Mouse (Mus musculus) neural tube, embryonic 14.5 days (tissue): Measurements from ENCODE around the gene Dgkb. TPM values are rescaled to one million over a fixed set of nuclear protein-coding genes. Genes with fewer than 3 reads are reported as not detected.

Source experiments
- ATAC-seq: fragments of 200-750 bp; cut with Nextera tagmentation; 2 replicates; pipeline ENCODE4 v1.8.0; 2017; ENCODE audit warnings: low read depth, mild to moderate bottlenecking, moderate TSS enrichment, moderate library complexity
- H3K27ac ChIP-seq: fragments of 300-500 bp; sonication (generic); 2 replicates; pipeline ENCODE4 v1.5.1; 2014; ENCODE audit warnings: low read depth, mild to moderate bottlenecking, control low read depth, low read length, moderate library complexity, mixed read lengths
- H3K27me3 ChIP-seq: fragments of 300-500 bp; sonication (generic); 2 replicates; pipeline ENCODE4 v1.6.1; 2014; ENCODE audit warnings: low read length; ENCODE audit not compliant: control insufficient read depth, insufficient read depth
- H3K36me3 ChIP-seq: fragments of 300-500 bp; sonication (generic); 2 replicates; pipeline ENCODE4 v1.6.1; 2014; ENCODE audit warnings: low read length, mixed read lengths; ENCODE audit not compliant: control insufficient read depth, insufficient read depth
- H3K4me1 ChIP-seq: fragments of 300-500 bp; sonication (generic); 2 replicates; pipeline ENCODE4 v1.6.1; 2014; ENCODE audit warnings: low read length; ENCODE audit not compliant: control insufficient read depth, insufficient read depth
- H3K4me2 ChIP-seq: fragments of 300-500 bp; sonication (generic); 2 replicates; pipeline ENCODE4 v1.6.1; 2014; ENCODE audit warnings: mild to moderate bottlenecking, low read depth, low read length, control low read depth
- H3K4me3 ChIP-seq: fragments of 300-500 bp; sonication (generic); 2 replicates; pipeline ENCODE4 v1.5.1; 2014; ENCODE audit warnings: low read depth, low read length, control low read depth, mixed read lengths
- H3K9ac ChIP-seq: fragments of 300-500 bp; sonication (generic); replicated peaks from 2 replicates; pipeline ENCODE4 v1.6.1; 2014; ENCODE audit warnings: low read depth, mild to moderate bottlenecking, control low read depth, low read length, mixed read lengths
- H3K9me3 ChIP-seq: fragments of 300-500 bp; sonication (generic); 2 replicates; pipeline ENCODE4 v1.6.1; 2016; ENCODE audit warnings: low read length; ENCODE audit not compliant: control insufficient read depth
- WGBS: fragments of 180-500 bp; shearing (Covaris S2); extraction: QIAGEN DNeasy Blood & Tissue Kit; methylation state at CpG from one replicate; pipeline ENCODE4 v1.1.7; 2014; 5-methylcytosine and 5-hydroxymethylcytosine counted together
- polyA plus RNA-seq: library from polyadenylated mRNA; unstranded; fragments of >200 nt; fragmentation: Nextera tagmentation; extraction: Ambion mirVana; gene quantifications from 2 replicates; pipeline ENCODE4 v1.2.1, GENCODE M21; 2014

Gene Dgkb
- polyA plus RNA-seq, 1 experiment from 2014 or later, result 10.1 TPM

GRCm38 (mm10) chr12:38436131-38436436, 618.6 kb downstream of the Dgkb start:
- Histone ChIP-seq H3K36me3 (no peaks in the 10 kb centered on the region), H3K9ac (no peak overlapping the region), H3K4me2 (no peak overlapping the region), H3K4me3 (no peak overlapping the region), H3K9me3 (no peaks in the 10 kb centered on the region), H3K4me1 (no peaks in the 10 kb centered on the region), H3K27me3 (no peaks in the 10 kb centered on the region), H3K27ac (no peak overlapping the region)
- WGBS, result 37% methylated on average over 1 of the region's 1 CpGs
- ATAC-seq, result 0 out of 2 replicates have a peak, but pooled peaks have one; percentile 41

DNA sequence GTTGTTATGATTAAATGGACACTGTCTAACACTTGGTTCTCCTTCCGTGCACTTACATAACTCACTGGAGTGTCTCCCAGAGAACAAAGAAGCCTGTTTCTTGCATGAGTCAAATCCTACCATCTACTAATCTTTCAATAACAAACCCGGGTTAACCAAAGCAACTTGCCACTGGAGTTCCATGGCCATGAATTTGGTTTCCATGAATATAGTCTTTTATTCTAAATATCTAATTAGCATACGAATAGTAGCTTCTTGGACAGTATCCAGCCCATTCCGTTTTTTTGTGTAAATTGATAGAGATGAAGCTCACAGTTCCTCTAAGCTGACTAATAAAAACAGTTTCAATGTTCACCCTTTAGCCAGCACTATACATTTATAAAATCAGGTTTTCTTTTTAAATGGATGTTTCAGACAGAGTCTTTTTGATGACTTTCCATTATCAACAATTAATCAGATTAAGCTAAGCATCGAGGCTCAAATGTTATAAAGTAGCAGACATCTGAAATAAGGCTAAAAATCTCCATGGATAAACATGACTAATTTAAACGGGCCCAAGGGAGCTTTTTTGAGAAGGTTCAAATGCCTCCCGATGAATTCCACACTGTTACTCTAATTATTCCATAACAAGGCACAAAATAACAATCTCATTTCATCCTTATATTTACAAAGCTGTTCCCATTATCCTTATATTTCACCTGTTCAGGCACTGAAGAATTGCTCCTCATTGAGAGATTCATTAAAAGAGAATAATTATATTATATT, 633.0 kb downstream of the Dgkb start:
- Histone ChIP-seq H3K9ac (no peak overlapping the region), H3K27ac (no peak overlapping the region), H3K4me2 (no peak overlapping the region), H3K4me3 (no peak overlapping the region), H3K4me1 (no peaks in the 10 kb centered on the region), H3K9me3 (no peaks in the 10 kb centered on the region), H3K36me3 (no peaks in the 10 kb centered on the region), H3K27me3 (no peaks in the 10 kb centered on the region)
- 28% methylated on average over 7 of the region's 7 CpGs for whole genome bisulfite sequencing
- peak; percentile 62 for ATAC-seq

- H3K27me3 ChIP-seq, result no peaks in the 10 kb centered on the region
- H3K4me3 ChIP-seq, result no peak overlapping the region
- no peak overlapping the region for H3K4me2 ChIP-seq
- H3K36me3 ChIP-seq, result no peaks in the 10 kb centered on the region
- no peaks in the 10 kb centered on the region for H3K4me1 ChIP-seq
- no peak overlapping the region for H3K9ac ChIP-seq
- H3K9me3 ChIP-seq, result no peaks in the 10 kb centered on the region
- 47% methylated on average over 3 of the region's 3 CpGs for WGBS
- H3K27ac ChIP-seq, result no peak overlapping the region
- no peak for ATAC-seq
Measured at GRCm38 (mm10) chr12:38451677-38452076, 634.2 kb downstream of the Dgkb start.

GRCm38 (mm10) chr12:38468191-38468590, 650.7 kb downstream of the Dgkb start:
- ATAC-seq, result no peak
- Histone ChIP-seq H3K9me3 (no peaks in the 10 kb centered on the region), H3K4me3 (no peak overlapping the region), H3K9ac (no peak overlapping the region), H3K27ac (no peak overlapping the region), H3K36me3 (no peaks in the 10 kb centered on the region), H3K4me2 (no peak overlapping the region), H3K27me3 (no peaks in the 10 kb centered on the region), H3K4me1 (no peaks in the 10 kb centered on the region)

DNA sequence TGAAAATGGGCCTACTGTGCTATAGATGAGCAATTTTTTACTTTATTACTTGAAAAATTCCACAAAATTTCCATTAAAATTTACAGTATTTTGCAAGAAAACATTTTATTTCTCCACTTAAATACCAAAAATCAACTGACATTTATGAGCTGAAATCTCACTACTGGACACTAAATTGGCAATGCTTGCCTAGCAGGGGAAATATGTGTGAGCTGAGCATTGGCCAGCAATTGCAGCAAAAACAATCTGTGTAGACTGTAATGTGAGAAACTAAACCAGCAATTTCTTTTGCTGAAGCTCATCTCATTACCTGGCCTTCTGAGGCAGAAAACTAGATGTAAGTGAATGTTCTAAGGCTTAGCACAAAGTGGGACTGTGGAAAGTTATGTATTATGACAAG, 651.1 kb downstream of the Dgkb start:
- no peak for ATAC-seq
- Histone ChIP-seq H3K36me3 (no peaks in the 10 kb centered on the region), H3K4me3 (no peak overlapping the region), H3K9me3 (no peaks in the 10 kb centered on the region), H3K27ac (no peak overlapping the region), H3K9ac (no peak overlapping the region), H3K4me1 (no peaks in the 10 kb centered on the region), H3K4me2 (no peak overlapping the region), H3K27me3 (no peaks in the 10 kb centered on the region)

- 40% methylated on average over 2 of the region's 2 CpGs for WGBS
- no peaks in the 10 kb centered on the region for H3K4me1 ChIP-seq
- ATAC-seq, result no peak
- H3K36me3 ChIP-seq, result no peaks in the 10 kb centered on the region
- no peaks in the 10 kb centered on the region for H3K27me3 ChIP-seq
- no peaks in the 10 kb centered on the region for H3K9me3 ChIP-seq
- H3K4me3 ChIP-seq, result no peak overlapping the region
- no peak overlapping the region for H3K4me2 ChIP-seq
- H3K9ac ChIP-seq, result no peak overlapping the region
- no peak overlapping the region for H3K27ac ChIP-seq
Measured at GRCm38 (mm10) chr12:38497229-38497628, 679.7 kb downstream of the Dgkb start.

- Histone ChIP-seq H3K9ac (no peak overlapping the region), H3K4me2 (no peak overlapping the region), H3K4me3 (no peak overlapping the region), H3K9me3 (no peaks in the 10 kb centered on the region), H3K27me3 (no peaks in the 10 kb centered on the region), H3K36me3 (no peaks in the 10 kb centered on the region), H3K4me1 (no peaks in the 10 kb centered on the region), H3K27ac (no peak overlapping the region)
- 33% methylated on average over 3 of the region's 3 CpGs for WGBS
- ATAC-seq, result no peak
Measured at GRCm38 (mm10) chr12:38500931-38501330, 683.4 kb downstream of the Dgkb start.

- WGBS, result 11% methylated on average over 1 of the region's 1 CpGs
- Histone ChIP-seq H3K36me3 (no peaks in the 10 kb centered on the region), H3K4me1 (no peaks in the 10 kb centered on the region), H3K9ac (no peak overlapping the region), H3K9me3 (no peaks in the 10 kb centered on the region), H3K27me3 (no peaks in the 10 kb centered on the region), H3K4me3 (no peak overlapping the region), H3K4me2 (no peak overlapping the region), H3K27ac (no peak overlapping the region)
- ATAC-seq, result no peak
Measured at GRCm38 (mm10) chr12:38508195-38508594, 690.7 kb downstream of the Dgkb start.

GRCm38 (mm10) chr12:38545431-38545830, 727.9 kb downstream of the Dgkb start:
- no peaks in the 10 kb centered on the region for H3K27me3 ChIP-seq
- H3K4me2 ChIP-seq, result no peak overlapping the region
- H3K36me3 ChIP-seq, result no peaks in the 10 kb centered on the region
- H3K4me3 ChIP-seq, result no peak overlapping the region
- ATAC-seq, result no peak
- H3K27ac ChIP-seq, result no peak overlapping the region
- no peak overlapping the region for H3K9ac ChIP-seq
- no peaks in the 10 kb centered on the region for H3K9me3 ChIP-seq
- H3K4me1 ChIP-seq, result no peaks in the 10 kb centered on the region
- 77% methylated on average over 4 of the region's 4 CpGs for WGBS
